Mouse (Mus musculus): ENCODE measurements around the gene Prpf8. TPM values are rescaled to one million over a fixed set of nuclear protein-coding genes. Genes with fewer than 3 reads are reported as not detected.

Gene Prpf8
- total RNA-seq, 4 experiments from 2014 or later = 129 to 140 (median 135) TPM

GRCm38 (mm10) chr11:75459141-75459711, 27.4 kb upstream of the Prpf8 start:
- DNase-seq (ENCODE audit: low spot score in 2 of 2) = no peak

DNA sequence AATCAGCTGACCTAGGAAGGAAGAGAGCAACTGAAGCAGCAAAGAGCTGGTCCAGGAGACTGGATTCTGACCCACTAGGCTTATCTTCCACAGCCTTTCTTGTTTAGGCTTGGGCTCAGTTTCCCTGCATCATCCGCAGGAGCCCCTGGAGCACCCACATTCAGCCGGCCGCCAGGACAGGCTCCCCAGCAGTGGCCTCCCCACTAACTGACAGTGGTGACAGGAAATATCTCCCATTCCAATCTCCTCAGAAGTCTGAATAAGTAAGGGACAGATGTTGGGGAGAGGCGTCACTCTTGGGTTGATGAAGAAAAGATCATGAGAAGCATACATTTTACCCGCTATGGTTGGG, 26.9 kb upstream of the Prpf8 start:
- DNase-seq (ENCODE audit: low spot score in 2 of 2) = no peak

DNA sequence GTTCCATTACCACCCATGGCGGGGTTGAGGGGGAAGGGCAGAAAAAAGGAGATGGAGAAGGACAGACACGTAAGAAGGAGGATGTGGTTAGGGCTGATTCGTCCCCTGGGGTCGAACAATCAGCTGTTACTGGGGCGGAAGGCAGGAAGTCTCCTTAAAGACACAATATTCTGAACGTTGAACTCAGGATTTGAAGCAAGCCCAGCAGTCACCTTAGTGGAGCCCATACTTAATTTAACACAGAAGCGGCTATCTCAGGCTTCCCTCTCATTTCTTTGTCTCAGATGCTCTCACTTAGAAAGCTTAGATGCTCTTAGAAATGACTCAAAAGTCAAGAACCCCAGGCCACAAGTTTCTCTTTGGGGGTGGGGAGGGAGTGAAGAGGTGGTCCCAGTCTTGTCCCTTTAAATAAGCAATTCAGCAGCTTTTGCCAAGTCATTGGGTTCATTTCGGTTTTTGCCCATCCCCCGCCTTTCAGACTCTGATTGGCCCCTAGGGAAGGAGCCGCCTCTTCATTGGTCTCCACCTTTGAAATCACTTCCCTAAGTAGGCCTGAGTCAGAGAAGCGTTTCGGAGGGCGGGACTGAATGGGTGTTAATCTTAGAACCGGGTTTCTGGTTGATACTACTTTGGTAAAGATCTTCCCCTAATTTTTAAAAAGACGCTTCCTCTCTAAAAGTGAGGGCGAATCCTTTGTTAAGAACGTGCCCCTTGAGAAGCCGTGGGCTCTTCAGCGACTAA, 26.3 kb upstream of the Prpf8 start:
- peak; percentile 89 to 91 for DNase-seq (ENCODE audit: low spot score in 2 of 2)

DNA sequence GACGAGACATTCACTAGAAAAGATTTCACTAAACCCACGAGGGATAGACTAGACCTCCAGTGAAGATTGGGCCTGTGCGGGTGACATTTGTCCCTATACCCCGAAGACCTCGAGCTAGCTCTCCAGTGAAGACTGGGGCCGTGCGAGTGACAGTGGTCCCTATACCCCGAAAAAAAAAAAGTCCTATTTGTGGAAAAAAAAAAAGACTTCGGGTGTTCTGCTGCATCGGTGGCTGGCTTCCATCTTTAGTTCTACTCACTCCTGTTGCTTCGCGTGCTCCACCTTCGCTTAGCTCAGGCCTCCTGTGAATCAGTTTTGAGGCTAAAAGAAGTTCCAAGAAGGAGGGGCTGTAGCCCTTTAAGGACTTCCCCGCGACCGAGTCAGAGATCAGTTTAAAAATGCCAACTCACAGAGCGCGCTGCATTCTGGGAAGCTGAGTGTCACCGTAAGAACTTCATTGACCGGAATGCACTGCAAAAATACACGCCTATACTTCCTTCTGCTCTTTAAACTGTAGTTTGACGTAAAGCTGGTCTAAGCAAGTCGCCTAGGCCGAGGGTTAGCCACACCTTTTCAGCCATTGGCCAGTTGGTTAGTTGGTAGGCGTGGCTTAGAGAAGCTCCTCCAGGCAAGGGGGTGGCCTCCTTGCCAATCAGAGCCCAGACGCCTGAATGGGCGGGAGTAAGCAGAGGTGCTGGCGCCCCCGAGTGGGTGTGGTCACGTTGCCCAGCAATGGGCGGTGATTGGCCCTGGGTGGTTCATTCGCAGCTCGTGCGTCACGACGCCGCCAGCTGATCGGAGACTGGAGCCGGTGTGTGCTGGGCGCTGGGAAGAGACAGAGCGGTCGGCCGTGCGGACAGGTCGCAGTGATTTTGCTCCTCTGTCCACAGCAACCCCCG, 25.5 kb upstream of the Prpf8 start, which contains the start of gene Tlcd2:
Gene Tlcd2, plus strand, starts transcription at position 872 of the 899 bp plus-strand sequence.
- peak; percentile 100 for DNase-seq (ENCODE audit: low spot score in 2 of 2)

DNA sequence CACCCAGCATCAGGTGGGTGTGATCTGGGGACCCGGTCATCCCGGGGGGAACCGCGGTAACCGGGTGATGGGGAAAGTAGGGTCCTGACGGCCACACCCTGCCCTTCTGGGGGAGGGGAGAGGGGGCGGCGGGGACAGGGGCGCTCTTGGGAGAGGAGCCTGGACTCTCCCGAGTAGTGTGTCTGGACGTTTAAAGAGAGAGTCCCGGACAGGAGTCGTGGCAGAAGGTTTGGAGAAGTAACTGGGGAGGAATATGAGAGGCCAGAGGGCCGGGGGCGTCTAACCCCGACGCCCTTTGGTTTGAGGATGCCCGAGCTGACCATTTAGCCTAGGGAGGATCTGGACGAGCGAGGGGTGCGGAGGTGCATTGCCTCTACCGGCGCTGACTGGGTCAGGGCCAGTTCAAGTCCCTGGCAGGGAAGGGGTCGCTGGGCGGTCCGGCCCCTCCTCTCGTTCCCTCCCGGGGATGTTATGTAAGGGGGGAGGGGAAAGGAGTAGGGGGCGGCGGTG, 24.8 kb upstream of the Prpf8 start:
- DNase-seq (ENCODE audit: low spot score in 2 of 2) = no peak

GRCm38 (mm10) chr11:75462253-75462783, 24.3 kb upstream of the Prpf8 start:
- DNase-seq (ENCODE audit: low spot score in 2 of 2) = peak in 1 of 2 experiments; percentile 39

DNA sequence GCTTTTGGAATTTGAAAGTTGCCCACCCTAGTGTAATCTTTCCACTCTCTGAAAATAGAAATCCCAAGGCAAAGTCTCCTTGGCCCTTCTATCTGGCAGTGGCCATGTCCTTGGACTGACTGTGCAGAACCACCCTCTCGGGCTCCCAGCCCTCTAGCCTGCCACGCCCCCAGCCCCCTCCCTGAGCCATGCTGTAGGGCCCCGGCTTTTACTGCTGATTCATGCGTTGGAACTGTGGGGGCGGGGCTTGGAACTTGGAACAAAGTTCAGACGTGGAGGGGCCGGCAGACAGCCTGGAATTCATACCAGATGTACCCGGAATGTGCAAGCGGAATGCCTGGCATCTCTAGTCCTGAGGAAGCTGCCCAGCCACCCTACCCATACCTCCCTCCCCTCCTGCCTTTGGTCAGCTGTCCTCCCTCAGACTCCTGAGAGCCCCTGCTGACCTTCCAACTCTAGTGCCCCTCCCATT, 23.7 kb upstream of the Prpf8 start:
- no peak for DNase-seq (ENCODE audit: low spot score in 2 of 2)

GRCm38 (mm10) chr11:75463624-75464023, 23.0 kb upstream of the Prpf8 start:
- no peak for DNase-seq (ENCODE audit: low spot score in 2 of 2)

DNA sequence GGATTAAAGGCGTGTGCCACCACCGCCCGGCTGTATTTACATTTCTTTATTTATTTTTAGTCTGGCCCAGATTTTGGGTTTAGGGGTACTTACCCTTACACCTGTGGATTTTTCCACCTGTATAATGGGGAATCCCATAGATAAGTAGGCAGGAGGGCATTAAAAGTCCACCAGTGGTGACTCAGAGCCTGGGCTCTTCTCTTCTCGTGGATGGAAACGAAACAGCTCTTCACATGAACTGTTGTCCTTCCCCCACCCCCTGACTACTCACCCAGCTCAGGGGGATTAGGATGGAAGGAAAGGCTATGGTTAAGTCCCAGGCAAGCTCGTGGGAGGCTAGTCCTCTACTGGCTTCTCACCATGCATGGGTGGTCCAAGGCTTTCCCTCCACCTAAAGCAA, 22.2 kb upstream of the Prpf8 start:
- no peak for DNase-seq (ENCODE audit: low spot score in 2 of 2)

- DNase-seq (ENCODE audit: low spot score in 2 of 2) = no peak
These were observed 21.6 kb upstream of the Prpf8 start for GRCm38 (mm10) chr11:75465051-75465450.

- no peak for DNase-seq (ENCODE audit: low spot score in 2 of 2)
These were observed 19.7 kb upstream of the Prpf8 start for GRCm38 (mm10) chr11:75466731-75467505.

DNA sequence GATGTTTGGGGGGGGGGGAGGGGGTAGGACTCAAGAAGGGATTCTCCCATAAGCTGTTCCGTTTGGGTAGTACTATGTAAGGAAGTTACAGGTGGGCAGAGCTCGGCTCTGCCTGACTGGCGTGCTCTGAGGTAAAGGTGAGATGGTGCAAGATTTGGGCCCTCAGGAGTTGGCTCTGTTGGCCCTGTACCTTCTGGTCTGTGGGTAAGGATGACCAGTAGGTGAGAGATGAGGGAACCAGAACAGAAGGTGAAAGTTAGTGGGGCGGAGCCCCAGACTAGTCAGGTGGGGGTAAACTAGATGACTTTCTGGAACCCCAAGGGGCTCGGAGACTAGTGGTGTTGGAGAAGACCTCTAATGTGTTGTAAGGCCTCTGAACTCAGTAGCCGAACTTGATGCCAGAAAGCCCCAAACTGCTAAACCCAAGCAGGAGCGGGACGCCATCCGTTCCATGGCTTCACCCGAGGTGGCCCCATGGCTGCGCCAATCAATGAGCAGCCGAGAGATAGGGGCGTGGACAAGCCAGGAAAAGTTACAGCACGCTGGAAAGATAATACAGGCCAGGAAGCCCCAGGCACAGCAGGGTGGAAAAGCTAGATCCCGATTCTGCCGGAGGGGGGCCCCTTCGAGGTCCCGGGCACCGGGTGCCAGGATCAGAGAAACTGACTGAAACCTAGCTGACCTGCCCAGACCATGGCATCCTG, 19.0 kb upstream of the Prpf8 start:
- no peak for DNase-seq (ENCODE audit: low spot score in 2 of 2)

DNA sequence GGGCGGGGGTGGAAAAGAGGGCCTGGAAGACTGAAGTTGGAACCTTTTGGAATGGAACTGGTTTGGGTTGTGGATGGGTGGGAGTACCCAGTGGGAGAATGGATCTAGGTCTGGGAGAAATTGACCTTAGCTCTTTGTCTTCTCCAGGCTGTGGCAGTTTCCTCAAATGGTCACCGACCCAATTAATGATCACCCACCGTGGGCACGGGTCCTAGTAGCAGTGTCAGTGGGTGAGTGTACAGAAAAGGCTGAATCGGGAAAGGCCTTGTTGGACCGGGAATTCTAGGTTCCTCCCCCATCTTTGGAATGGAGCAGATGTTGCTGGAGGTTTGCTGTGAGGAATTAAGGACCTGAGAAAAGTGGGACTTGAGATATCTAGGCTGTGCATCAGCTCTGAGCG, 18.2 kb upstream of the Prpf8 start:
- no peak for DNase-seq (ENCODE audit: low spot score in 2 of 2)

DNA sequence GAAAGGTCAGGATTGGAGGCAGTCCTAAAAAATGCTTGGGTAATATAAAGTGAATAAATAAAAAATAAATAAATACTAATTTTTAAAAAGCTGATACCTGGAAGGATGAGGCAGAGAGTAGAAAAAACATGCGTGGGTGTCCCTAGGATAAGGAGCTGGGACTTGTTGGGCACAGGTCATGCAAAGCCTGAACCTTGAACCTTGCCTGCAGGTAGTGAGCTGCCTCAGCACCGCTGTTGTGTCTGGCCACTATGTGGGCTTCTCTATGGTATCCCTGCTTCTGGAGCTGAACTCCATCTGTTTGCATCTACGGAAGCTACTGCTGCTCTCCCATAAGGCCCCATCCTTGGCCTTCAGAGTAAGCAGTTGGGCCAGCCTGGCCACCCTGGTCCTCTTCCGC, 17.4 kb upstream of the Prpf8 start:
- DNase-seq (ENCODE audit: low spot score in 2 of 2) = no peak

GRCm38 (mm10) chr11:75470675-75471074, 15.9 kb upstream of the Prpf8 start:
- DNase-seq (ENCODE audit: low spot score in 2 of 2) = no peak

DNA sequence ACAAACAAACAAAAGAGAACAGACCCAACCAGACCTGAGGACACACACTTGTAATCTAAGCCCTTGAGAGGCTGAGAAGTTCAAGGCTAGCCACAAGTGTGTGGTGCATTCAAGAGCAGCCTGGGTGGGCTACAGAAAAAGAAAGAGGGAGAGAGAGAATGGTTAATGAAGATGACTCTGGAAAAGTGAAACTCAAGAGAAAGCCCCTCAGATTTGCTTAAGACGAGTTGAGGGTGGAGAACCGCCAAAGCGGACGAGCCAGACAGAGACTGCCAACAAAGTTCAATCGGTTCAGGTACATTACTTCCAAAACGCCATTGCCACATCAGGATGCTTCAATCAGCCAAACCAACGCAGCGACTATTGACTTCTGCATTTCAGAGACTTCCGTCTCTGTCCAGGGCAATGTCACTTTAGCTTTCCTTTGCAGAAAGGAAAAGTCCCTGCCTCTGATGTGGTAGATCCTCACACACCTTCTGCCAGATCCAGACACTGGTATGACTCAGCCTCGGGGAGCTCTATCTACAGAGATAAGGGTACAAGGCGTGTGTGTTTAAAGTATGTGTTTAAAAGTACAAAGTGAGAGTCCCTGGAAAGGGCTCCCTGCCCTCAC, 14.0 kb upstream of the Prpf8 start:
- no peak for DNase-seq (ENCODE audit: low spot score in 2 of 2)

GRCm38 (mm10) chr11:75473376-75473775, 13.2 kb upstream of the Prpf8 start:
- no peak for DNase-seq (ENCODE audit: low spot score in 2 of 2)

DNA sequence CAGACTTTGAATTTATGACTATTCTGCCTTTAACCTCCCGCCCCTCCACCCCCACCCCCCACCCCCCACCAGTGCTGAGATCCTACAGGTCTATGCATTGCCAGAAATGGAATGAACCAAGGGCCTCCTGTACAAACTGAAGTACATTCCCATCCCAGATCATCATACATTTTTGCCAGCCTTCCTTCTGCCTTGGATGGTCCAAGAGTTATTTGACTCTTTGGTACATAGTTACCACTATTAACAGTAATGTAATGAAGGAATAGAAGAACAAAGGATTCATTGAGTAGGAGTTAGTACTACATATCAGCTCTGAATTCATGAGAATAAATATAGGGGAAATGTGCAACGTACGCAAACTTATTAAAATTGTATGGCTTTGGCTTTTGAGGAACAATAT, 424 bp upstream of the Prpf8 start:
- DNase-seq (ENCODE audit: low spot score in 2 of 2) = no peak

DNA sequence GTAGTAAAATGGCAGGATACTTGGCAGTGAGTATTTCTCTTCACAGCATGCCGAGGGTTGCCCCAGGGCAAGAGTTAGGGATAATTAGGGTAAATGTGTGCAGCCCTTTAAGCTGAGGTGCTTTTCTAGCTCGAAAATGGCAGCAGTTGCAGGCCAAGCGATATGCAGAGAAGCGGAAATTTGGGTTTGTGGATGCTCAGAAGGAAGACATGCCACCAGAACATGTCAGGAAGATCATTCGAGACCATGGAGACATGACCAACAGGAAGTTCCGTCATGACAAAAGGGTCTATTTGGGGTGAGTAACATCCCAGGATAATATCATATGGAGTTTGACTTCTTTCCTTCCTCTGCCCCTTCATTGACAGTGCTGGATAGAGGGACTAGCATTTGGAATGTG, 880 bp downstream of the Prpf8 start:
- DNase-seq (ENCODE audit: low spot score in 2 of 2) = no peak
